Mouse (Mus musculus) thymus, postnatal 0 days (tissue): ENCODE measurements around the gene Sgms1. TPM values are rescaled to one million over a fixed set of nuclear protein-coding genes. Genes with fewer than 3 reads are reported as not detected.
"Not testable (repeated sequence)": the region's sequence is repeated elsewhere in the genome, so short reads cannot be mapped to it uniquely, and the experiment has no call there.

Experiments
- DNase-seq: peaks from one replicate; pipeline ENCODE4 v3.0.0-alpha.2; 2015; ENCODE audit warnings: low spot score
- polyA plus RNA-seq: library from polyadenylated mRNA; unstranded; fragments of >200 nt; fragmentation: Nextera tagmentation; extraction: Ambion mirVana; gene quantifications from 2 replicates; pipeline ENCODE4 v1.2.1, GENCODE M21; 2015

Sgms1 gene
- polyA plus RNA-seq, 1 experiment from 2014 or later, result 5.3 TPM

- DNase-seq, result no peak
Observed at GRCm38 (mm10) chr19:32159944-32160343, 229.6 kb downstream of the Sgms1 start.

DNA sequence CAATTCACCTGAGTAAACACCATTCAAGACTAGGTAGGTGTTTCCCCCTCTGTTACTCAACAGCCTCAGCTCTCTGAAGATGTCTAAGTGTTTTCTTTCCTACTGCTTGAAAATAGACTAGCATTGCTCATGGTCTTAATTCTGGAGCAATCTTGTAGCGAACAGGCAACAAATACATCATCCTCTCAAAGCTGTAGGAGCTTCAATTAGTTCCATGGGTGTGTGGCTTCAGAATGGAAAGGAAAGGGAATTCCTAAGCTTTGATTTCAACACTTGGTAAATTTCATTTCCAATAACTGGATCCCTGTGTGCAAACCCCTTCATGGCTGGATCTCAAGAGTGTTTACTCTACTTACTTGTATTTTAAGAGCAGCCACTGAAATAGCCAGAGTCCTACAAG, 230.3 kb downstream of the Sgms1 start:
- no peak for DNase-seq

DNA sequence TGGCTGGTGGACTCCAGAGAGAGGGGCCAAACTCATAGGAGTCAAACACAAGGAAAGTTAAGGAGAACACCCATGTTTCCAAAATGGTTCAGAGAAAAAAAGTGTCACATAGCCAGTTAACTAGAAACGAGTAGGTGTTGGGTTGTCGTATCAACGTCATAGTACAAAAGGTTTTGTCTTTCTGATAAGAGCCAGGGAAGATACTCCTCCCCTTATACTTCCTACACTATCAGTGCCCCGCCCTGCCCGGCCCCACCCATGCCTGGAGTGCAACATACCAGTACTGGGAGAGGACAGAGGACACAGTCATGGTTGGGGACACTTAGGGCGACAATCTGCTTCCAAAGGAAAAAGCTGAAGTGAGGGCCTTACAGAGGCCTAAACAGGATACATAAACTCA, 232.5 kb downstream of the Sgms1 start:
- DNase-seq, result no peak

GRCm38 (mm10) chr19:32152529-32152928, 237.0 kb downstream of the Sgms1 start:
- peak; percentile 40 for DNase-seq

DNA sequence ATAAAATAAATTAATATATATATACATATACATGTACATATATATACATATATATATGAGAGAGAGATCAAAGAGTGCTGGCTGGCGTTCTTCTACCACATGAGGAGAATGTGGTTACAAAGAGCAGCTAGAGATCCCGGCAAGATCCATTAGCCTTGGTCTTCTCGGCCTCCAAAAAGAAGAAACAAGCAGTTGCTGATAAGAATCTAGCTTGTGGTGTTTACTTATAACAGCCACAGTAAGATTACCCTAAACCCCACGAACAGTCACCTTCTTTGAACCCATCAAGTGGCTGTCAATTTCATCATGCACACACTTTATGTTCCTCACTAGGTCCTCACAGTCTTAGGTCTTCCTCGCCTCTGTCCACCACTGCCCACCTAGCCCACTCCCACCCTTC, 240.8 kb downstream of the Sgms1 start:
- no peak for DNase-seq

DNA sequence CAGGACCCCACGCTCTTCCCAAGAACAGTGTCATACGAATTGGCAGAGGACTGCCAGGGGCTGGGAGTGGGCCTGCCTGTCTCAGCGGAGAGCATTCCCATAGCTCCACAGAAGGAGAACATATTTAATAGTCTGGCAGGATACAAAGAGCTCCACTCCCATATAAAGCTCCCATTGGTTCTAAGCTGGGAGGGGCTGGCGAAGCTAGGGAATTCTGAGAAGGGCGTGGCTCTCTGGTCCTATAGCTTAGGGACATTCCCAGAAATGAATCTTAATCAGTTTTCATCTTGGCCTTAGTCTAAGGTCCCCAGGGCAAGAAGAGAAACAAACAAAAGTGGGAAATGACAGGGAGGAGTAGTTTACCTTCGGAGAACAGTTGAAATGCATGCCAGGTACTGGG, 247.1 kb downstream of the Sgms1 start:
- no peak for DNase-seq

DNA sequence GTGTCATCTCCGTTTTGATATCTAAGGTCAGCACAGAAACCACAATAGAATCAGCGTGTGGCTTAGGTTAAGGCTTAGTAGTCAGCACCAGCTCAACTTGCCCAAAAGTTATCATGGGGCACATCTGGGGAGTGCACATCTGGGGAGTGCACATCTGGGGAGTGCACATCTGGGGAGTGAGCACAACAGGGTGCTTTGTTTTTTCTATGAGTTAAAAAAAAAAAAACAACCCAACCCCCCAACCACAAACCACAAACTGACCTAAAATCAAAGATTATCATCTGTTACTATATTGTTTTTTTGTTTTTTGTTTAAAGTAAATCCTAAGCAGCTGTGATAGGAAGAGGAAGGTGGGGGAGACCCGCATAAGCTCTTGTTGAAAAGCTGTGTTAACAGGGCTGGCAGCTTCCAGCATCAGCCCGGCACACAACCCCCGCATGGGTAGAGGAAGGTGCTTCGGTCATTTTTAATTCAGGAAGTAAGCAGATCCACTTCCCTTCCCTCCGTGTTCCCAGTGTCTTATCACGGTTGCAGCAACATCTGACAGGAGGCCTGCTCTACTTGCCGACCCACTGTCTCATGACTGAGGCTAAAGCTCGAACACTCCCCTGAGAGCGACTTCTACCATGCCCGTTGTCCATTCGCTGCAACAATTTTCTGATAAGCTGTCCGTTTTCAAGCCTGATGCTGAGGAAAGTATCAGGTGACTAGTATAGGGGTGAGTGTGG, 251.0 kb downstream of the Sgms1 start:
- DNase-seq, result peak; percentile 74

- DNase-seq, result no peak
Observed at GRCm38 (mm10) chr19:32137904-32138303, 251.6 kb downstream of the Sgms1 start.

GRCm38 (mm10) chr19:32136888-32137625, 252.5 kb downstream of the Sgms1 start:
- DNase-seq, result no peak

GRCm38 (mm10) chr19:32131707-32132488, 257.6 kb downstream of the Sgms1 start:
- not testable (repeated sequence) for DNase-seq

- DNase-seq, result no peak
Observed at GRCm38 (mm10) chr19:32129281-32129680, 260.2 kb downstream of the Sgms1 start.

- no peak for DNase-seq
Observed at GRCm38 (mm10) chr19:32127180-32127850, 262.2 kb downstream of the Sgms1 start.

- no peak for DNase-seq
Observed at GRCm38 (mm10) chr19:32124155-32124554, 265.4 kb downstream of the Sgms1 start.

- no peak for DNase-seq
Observed at GRCm38 (mm10) chr19:32123196-32123595, 266.3 kb downstream of the Sgms1 start.

DNA sequence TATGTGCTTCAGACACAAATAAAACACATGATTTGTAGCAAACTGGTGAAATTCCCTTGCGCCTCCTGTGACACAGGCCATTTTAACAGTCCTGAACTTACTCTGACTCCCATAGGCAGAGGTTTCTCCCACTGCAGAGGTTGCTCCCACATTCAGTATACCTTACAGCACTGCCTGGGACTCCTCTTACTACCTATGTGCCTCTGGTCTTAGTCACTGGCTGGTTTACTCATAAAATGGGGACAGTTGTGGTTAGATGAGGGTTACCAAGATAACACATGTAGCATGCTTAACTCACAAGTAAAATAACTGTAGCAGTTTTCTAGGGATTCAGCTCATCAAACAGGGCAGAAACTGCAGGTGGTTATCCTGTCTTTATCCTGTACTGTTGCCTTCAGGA, 268.7 kb downstream of the Sgms1 start:
- no peak for DNase-seq

GRCm38 (mm10) chr19:32119666-32120065, 269.8 kb downstream of the Sgms1 start:
- DNase-seq, result no peak

DNA sequence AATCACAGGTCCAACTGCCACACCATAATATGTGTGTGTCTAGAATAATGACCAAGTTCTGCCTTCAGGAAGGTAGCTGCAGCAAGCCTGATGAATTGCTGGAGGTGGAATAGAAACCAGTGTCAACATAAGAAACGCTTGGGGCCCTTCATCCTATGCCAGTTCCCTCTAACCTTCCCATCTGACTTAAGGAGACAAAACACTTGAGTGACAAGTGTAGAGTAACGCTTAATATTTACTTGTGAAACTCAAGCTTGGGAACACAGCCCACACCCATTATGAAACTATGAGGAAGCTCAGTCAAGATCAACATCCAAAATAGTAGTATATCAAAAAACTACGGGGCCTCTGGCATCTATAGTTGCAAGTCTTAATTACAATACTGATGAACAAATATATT, 271.0 kb downstream of the Sgms1 start:
- no peak for DNase-seq

GRCm38 (mm10) chr19:32117484-32118018, 272.0 kb downstream of the Sgms1 start:
- no peak for DNase-seq

GRCm38 (mm10) chr19:32111866-32112790, 277.4 kb downstream of the Sgms1 start:
- no peak for DNase-seq

- peak; percentile 66 for DNase-seq
Observed at GRCm38 (mm10) chr19:32107771-32108306, 281.7 kb downstream of the Sgms1 start, which contains the start of gene Asah2. Gene Asah2 (minus strand): TSS chr19:32108211.
